Mouse (Mus musculus) WW6 (cell line): ENCODE measurements around the gene Vars.
"Not testable (repeated sequence)": the region's sequence is repeated elsewhere in the genome, so short reads cannot be mapped to it uniquely, and the experiment has no call there.

ENCODE experiments used
- DNase-seq: peaks from one replicate; pipeline ENCODE4 v3.0.0-alpha.2; 2013; ENCODE audit warnings: low read depth, low spot score

The Vars gene

DNA sequence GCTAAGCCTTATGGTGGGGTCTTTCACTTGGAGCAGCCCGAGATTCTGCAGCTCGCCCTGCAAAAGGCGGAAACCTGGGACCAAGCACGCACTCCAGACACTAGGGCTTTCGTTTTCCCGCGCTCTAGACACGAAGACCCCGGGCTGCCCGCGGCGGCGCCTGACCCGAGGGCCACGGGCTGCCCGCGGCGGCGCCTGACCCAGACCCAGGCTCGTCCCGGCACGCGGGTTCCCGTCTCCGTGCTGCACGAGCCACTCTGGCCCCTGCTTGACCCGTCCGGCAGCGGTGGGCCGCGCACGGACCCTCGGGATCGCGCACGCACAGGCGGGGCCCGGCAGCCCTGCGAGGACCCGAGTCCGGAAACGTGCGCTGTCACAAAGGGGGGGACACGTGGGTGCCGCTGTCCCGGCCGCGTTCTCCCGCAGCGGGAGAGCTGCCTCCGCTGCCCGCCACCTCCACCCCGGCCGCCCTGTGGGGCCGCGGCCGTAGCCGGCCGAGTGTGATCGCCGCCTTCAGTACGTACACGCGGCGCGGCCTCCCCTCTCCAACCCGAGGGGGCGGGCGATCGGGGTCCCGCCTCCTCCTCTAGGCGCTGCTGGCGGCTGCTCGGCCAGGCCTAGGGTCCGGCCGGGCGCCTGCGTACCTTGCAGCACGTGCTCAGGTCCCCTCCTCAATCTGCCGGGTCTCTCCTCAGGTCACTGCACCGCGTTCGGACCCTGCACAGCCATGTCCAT is at the start of gene Vars:
TSS of gene Vars (plus strand) at position 271 of the 735 bp plus-strand sequence.
- peak; percentile 61 for DNase-seq

DNA sequence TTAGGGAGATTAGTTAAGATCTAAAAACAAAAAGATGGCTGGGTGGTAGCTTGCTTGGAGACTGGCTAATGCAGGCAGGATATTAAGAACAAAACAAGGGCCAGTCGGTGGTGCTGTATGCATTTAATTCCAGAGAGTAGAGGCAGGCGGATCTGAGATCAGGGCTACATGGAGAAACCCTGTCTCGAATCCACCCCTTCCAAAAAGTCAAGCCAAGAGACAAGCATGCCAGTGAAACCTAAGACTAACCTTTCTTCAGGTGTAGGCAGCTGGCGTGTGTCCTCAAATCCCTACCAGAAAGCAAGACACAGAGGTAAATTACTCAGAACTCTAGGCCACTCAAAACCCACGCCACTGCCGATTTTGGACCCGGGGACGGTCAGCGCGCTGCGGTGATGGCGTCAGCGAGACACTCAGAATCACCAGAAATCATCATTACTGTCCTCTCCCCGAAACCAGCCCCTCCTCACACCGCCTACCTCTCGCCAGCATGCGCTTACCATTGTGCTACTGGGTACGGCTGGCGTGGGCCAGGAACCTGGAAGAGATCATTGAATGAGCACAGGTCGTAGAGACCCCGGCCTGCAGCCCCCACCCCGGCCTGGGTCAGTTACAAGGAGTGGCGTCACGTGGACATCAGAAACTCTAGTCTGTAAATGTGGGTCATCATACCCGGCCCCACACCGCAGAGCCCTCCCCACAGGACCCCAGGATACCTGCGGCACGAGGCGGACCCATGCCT is 49.0 kb upstream of the Vars start:
- no peak for DNase-seq

DNA sequence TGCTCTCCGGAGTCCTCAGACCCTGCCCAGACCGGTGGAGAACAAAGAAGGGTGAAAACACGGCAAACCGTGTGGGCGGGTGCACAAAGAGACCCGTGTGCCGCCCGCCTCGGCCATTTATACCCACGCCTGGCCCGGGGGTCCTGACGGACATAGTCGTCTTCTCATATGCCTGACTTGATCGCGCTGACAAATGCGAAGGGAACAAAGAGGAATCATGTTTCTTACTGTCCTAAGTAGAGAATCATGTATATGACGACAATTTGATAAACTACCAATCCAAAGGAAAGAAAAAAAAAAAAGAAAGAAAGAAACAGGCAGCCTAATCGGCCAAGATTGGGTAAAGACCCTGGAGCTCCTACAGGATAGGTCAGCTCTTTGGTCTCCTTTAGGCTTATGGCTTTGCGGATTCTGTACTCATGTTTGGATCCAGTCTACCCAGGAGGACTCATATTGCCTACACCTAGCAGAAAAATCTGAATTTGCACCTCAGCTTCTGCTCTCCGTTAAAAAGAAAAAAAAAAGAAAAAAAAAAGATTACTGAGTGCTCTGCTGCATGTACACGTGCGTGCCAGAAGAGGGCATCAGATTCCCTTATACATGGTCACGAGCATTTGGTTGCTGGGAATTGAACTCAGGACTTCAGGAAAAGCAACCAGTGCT is 48.3 kb upstream of the Vars start:
- DNase-seq = no peak

DNA sequence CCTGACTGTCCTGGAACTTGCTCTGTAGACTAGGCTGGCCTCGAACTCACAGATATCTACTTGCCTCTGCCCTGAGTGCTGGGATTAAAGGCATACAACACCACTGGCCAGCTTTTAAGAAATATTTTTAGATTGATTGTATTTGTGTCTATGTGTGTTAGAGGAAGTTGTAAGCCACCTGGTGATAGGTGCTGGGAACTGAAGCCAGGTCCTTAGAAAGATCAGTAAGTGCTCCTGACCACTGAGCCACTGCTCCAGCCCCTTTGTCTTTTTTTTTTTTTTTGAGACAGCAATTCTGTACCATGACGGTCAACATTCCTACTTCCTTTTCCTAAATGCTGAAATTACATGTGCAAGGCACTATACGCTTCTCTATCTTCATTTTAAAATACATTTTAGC is 47.5 kb upstream of the Vars start:
- no peak for DNase-seq

DNA sequence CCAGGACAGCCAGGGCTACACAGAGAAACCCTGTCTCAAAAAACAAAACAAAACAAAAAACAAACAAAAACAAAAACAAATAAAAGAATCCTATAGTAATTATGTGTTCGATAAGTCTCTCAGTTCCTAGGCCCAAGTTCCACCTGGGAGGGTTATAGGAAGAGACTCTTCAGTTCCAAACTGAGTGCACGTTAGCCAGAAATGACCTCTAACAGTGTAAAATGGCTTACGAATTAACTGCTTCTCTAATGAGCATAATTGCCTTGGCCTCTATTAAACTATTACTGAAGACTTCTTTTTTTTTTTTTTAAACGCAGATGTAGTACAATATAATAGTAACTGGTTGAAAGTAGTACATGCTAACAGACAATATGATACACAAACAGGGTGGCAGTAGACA is 46.9 kb upstream of the Vars start:
- DNase-seq = no peak

DNA sequence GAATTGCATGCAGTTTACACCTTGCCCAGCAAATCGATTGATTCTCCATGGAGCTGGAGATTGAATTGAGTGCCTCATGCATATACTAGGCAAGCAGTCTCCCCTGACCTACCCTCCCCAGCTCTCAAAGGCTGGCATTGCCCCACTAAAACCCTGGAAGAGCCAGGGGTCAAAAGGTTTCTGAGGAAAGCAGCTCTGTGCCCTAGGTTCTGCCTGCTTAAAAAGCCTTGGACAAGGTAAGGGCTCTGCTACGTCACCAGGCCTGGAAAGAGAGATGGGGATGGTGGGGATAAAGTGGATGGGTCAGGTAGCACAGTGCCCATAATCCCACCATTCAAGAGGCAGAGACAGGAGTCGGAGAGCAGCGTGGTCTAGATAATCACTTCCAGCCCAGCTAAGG is 46.0 kb upstream of the Vars start:
- no peak for DNase-seq

DNA sequence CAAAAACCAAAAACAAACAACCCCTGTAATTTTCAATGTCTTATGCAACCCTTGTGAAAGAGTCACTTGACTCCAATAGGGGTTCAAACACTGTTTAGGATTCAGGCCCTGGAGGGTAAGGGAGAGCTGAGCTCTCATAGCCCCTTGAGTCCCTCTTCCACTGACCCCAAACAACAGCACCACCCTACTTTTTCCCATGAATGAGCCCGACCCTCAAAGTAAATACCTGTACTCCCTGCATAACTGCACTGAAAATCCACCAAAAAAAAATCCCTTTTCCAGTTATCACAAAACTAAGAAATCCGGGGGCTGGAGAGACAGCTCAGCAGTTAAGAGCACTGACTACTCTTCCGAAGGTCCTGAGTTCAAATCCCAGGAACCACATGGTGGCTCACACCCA is 44.9 kb upstream of the Vars start:
- DNase-seq = no peak

DNA sequence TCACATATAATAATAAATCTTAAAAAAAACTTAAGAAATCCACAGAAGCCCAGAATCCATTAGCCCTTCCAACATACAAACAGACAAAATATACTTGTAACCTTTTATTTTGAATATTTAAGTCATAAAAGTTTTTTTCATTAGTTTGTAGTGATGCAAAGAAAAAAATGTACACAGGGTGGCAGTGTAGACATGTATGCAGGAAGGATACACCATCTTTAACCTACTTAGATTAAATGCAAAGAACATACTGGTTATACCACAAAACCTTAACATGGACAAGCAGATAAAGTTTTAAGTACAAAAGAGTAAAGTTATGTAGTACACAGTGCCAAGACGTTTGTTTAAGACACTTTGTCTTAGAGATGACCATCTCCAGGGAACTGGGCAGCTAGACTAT is 44.4 kb upstream of the Vars start:
- DNase-seq = no peak

DNA sequence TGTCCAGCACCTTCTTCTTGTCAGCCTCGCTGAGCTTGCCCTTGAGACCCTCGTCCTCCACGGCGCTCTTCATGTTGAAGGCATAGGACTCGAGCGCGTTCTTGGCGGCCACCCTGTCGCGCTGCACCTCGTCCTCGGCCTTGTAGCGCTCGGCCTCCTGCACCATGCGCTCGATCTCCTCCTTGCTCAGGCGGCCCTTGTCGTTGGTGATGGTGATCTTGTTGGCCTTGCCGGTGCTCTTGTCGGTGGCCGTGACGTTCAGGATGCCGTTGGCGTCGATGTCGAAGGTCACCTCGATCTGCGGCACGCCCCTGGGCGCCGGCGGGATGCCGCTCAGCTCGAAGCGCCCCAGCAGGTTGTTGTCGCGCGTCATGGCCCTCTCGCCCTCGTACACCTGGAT is 43.5 kb upstream of the Vars start:
- DNase-seq = not testable (repeated sequence)

DNA sequence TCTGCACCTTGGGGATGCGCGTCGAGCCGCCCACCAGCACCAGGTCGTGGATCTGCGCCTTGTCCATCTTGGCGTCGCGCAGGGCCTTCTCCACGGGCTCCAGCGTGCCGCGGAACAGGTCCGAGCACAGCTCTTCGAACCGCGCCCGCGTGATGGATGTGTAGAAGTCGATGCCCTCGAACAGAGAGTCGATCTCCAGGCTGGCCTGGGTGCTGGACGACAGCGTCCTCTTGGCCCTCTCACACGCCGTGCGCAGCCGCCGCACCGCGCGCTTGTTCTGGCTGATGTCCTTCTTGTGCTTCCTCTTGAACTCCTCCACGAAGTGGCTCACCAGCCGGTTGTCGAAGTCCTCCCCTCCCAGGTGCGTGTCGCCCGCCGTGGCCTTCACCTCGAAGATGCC is 42.8 kb upstream of the Vars start:
- not testable (repeated sequence) for DNase-seq

DNA sequence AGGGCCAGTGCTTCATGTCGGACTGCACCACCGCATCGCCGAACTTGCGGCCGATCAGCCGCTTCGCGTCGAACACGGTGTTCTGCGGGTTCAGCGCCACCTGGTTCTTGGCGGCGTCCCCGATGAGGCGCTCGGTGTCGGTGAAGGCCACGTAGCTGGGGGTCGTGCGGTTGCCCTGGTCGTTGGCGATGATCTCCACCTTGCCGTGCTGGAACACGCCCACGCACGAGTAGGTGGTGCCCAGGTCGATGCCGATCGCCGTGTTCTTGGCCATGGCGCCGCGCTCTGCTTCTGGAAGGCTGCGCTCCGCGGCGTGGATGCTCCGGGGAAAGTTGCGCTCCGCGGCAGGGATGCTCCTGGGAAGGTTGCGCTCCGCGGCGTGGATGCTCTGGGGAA is 42.1 kb upstream of the Vars start:
- DNase-seq = not testable (repeated sequence)

DNA sequence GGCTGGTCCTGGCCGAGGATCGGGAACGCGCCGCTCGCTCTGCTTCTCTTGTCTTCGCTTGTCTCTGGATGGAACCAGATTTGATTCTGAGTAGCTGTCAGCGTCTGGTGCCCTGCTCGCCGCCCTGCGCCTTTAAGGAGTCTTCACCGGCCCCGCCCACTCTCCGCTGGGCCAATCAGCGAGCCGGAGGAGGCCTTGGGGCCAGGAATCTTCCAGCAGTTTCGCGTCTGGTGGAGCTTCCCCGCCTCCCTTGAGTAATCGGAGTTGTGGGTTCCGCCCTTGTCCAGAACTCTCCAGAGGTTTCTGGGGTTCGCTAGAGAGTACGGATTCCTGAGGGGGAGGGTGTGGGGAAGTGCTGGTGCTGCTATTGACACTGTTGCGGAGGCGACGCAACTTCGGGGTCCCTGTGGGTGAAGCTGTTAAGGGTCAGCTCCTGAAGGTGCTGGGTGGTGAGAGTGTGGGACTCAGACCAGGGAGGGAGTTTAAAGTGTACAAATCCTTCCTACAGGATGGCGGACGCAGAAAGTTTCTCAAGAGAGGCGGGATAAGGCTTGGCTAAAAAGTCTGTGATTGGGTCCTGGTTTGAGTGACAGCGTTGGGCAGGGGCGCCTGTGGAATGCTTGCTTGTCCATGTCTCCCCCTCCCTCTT is 41.5 kb upstream of the Vars start, which contains the start of gene Hspa1b:
TSS of gene Hspa1b (minus strand) at position 109 of the 649 bp plus-strand sequence.
- not testable (repeated sequence) for DNase-seq

DNA sequence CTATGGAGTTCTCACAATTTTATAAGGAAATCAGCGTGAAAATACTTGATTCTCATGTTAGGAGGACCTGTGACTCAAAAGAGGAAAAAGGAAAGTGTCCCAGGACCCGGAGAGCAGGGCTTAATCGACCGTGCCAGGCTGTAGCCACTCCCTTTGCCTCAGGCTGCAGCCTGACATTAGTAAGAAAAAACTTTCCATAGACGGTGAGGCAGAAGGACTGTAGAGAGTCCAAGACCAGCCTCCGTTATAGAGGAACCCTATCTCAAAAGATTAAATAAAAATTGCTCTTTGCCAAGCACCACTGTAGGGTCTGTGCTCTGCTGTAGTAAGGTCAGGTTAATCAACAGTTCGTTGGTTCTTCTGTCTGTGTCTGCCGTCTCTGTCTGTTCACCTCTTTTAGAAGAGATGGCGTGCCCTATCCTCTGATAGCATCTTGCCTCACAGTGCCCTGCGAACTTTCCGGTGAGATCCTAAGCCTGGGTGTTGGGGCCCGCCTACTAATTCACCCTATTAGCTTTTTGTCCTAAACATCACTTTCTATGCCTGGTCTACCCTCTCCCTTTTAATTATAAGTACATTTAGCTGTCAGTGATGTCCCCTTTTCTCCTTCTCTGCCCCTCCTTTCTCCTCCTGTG is 40.8 kb upstream of the Vars start:
- DNase-seq = no peak

DNA sequence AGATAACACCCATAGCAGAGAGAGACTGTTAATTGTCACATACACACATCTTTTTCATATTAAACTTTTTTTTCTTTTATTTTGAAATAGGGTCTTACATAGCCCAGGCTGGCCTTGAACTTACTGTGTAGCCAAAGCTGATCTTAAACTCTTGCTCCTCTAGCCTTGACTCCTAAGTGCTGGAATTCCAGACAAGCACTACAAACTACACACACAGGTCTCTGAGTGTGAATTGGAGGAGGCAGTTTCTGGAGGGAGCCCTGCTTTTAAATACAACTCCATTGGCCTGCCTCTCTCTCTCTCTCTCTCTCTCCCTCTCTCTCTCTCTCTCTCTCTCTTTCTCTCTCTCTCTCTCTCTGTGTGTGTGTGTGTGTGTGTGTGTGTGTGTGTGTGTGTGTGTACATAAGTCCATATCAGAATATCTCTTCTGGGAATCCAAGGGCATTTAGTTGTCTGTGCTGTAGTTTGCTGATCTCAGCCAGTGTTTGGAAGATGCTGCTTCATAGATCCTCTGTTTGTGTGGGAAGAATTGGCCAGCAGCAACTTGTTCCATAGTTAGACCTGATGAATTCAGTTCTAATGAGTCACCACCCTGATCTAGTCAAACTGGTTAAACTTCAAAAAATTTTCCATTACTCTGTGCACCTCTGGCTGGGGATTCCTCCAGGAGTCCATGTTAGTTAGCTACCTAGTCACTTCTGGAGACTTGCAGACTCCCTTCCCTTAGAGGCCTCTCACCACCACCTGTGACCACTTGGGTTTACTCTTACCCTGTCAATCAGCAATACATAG is 39.9 kb upstream of the Vars start:
- DNase-seq = no peak

DNA sequence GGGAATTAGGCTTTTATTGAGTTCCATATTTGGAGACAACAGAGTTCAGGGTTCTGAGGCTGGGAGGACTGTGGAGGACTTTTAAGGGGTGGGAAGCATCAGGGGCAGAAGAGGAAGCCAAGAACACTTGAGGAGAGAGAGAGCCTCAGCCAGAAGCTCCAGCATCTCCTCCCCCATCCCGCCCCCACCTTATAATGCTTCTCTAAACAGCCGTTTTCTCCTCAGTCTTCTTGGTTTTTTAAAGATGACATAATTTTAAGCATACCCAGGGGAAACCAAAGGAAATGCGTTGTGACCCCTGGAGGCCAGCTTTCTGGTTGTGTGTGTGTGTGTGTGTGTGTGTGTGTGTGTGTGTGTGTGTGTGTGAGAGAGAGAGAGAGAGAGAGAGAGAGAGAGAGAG is 38.7 kb upstream of the Vars start:
- DNase-seq = no peak

DNA sequence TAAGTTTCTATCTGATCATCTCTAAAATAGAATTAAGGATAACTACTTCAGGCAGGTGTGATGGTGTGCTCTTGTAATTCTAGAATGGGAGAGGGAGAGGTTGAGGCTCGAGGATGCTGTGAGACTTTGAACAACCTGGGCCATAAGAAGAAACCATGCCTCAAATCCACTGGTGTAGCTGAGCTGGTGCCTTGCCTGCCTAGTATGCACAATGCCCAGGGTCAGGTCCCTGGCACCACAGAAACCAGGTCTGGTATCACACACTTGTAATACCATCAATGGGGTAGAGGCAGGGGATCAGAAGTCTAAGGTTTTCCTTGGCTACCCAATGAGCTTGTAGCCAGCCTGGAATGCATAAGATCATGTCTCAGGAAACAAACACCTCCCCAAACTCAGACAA is 37.9 kb upstream of the Vars start:
- DNase-seq = no peak

DNA sequence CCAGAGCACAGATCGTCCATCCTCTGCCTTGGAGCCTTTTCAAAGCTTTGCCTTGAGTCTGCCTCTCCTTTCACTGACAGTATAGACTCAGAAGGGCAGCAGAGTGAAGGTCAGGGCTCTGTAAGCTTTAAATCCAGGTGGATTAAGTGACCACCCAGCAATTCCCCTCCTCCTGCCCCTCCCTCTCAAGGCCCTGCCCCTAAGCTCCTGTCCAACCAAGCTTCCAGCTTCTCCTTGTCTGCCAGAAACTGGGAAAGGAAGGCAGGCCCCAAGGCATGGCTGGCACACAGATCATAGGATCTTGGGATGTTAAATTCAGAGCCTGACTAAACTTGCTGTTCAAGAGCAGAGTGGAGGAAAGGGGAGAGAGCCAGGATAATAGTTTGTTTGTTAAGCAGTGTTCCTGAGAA is 36.1 kb upstream of the Vars start:
- DNase-seq = no peak

DNA sequence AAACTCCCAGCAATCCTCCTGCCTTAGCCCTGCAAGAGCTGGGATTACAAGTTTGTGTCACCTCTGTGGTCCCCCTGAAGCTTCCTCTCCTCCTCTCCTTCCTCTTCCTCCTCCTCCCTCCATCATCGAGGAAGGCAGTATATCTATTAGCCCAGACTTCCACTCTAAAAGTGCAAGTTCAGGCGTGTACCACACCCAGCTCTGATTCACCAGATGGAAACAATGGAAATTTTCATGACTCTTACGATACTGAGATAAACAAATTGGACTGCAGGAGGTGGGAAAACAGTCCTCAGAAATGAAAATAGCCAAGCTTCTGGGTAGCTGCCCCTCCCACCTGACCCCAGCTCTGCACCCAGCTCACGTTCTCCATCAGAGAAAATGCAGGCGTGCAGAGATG is 35.2 kb upstream of the Vars start:
- no peak for DNase-seq

DNA sequence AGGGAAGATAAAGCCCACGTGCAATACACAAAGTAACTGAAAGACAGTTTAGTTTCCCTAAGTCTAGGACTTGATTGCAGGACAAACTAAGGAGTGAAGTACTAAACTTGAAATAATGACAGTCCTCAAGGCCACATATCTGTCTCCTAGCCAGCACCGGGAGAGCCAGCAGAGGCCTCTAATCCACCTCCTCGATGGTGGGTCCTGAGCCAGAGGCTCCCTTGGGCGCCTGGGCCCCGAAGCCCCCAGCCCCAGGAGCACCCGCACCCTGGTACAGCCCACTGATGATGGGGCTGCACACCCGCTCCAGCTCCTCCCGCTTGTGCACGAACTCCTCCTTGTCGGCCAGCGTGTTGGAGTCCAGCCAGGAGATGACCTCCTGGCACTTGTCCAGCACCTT is 31.0 kb upstream of the Vars start, which contains the start of gene Gm20481:
TSS of gene Gm20481 (plus strand) at position 91 of the 400 bp plus-strand sequence.
- DNase-seq = not testable (repeated sequence)

DNA sequence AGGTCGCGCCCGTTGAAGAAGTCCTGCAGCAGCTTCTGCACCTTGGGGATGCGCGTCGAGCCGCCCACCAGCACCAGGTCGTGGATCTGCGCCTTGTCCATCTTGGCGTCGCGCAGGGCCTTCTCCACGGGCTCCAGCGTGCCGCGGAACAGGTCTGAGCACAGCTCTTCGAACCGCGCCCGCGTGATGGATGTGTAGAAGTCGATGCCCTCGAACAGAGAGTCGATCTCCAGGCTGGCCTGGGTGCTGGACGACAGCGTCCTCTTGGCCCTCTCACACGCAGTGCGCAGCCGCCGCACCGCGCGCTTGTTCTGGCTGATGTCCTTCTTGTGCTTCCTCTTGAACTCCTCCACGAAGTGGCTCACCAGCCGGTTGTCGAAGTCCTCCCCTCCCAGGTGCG is 29.9 kb upstream of the Vars start:
- not testable (repeated sequence) for DNase-seq

DNA sequence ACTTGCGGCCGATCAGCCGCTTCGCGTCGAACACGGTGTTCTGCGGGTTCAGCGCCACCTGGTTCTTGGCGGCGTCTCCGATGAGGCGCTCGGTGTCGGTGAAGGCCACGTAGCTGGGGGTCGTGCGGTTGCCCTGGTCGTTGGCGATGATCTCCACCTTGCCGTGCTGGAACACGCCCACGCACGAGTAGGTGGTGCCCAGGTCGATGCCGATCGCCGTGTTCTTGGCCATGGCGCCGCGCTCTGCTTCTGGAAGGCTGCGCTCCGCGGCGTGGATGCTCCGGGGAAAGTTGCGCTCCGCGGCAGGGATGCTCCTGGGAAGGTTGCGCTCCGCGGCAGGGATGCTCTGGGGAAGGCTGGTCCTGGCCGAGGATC is 29.1 kb upstream of the Vars start:
- DNase-seq = not testable (repeated sequence)
